Mouse (Mus musculus) lung, adult 2 months (tissue): ENCODE measurements around the gene Serpina1f. TPM values are rescaled to one million over a fixed set of nuclear protein-coding genes. Genes with fewer than 3 reads are reported as not detected.
"Not testable (repeated sequence)": the region's sequence is repeated elsewhere in the genome, so short reads cannot be mapped to it uniquely, and the experiment has no call there.

Experiments used
- DNase-seq: peaks from one replicate; pipeline ENCODE4 v3.0.0; 2022
- H3K4me1 ChIP-seq: fragments of 200-500 bp; 2 replicates; pipeline ENCODE4 v1.6.1; 2011; ENCODE audit warnings: low read length; ENCODE audit not compliant: control insufficient read depth, insufficient read depth
- H3K4me3 ChIP-seq: fragments of 200-500 bp; replicated peaks from 2 replicates; pipeline ENCODE3; 2011; ENCODE audit warnings: low read depth, mild to moderate bottlenecking, control low read depth, low read length; ENCODE audit errors: extremely low read depth
- CTCF ChIP-seq: fragments of 200-500 bp; IDR thresholded peaks from 2 replicates; pipeline ENCODE4 v1.5.1; 2011; ENCODE audit warnings: mild to moderate bottlenecking, low read length, control low read depth; ENCODE audit not compliant: insufficient read depth
- POLR2A ChIP-seq: fragments of 200-500 bp; IDR thresholded peaks from 2 replicates; pipeline ENCODE4 v1.6.1; 2011; ENCODE audit warnings: low read depth, mild to moderate bottlenecking, control low read depth, low read length, borderline replicate concordance; ENCODE audit errors: extremely low read depth
- WGBS: fragments of 180-500 bp; shearing (Covaris S2); methylation state at CpG from one replicate; pipeline ENCODE4 v1.1.7; 2018; 5-methylcytosine and 5-hydroxymethylcytosine counted together
- polyA plus RNA-seq: library from polyadenylated mRNA; depleted of rRNA; stranded (reverse); fragments of >200 nt; gene quantifications from 2 replicates; pipeline ENCODE4 v1.2.3, GENCODE M21; 2012

Serpina1f gene
- polyA plus RNA-seq, 1 experiment, result not detected

DNA sequence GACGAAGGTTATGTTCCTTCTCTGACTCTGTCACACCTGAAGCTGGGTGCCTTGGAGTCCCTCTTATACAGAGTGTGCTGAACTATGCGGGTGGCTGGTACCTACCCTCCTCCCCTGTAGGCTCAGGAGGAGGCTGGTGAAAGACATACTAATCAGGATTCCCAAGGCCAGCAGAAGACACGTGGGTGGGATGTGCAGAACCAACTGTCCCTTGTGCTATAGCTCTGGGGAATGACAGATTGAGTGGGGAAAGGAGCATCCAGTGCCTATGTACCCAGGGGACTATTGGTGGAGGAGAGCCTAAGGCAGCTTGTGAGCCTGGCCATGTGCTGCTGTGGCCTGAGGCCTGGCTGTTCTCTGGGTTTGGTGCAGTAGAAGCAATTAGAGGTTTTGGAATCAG lies 9.3 kb downstream of the Serpina1f start:
- Histone ChIP-seq H3K4me3 (no peak overlapping the region), H3K4me1 (no peaks in the 10 kb centered on the region)
- TF ChIP-seq CTCF (no peak), POLR2A (no peak)
- no peak for DNase-seq
- 63% methylated on average over 3 of the region's 3 CpGs for WGBS

GRCm38 (mm10) chr12:103685386-103685785 lies 9.9 kb downstream of the Serpina1f start:
- TF ChIP-seq POLR2A (no peak), CTCF (no peak)
- DNase-seq, result no peak
- H3K4me3 ChIP-seq, result no peak overlapping the region
- WGBS, result 35% methylated on average over 3 of the region's 3 CpGs
- H3K4me1 ChIP-seq, result no peaks in the 10 kb centered on the region

GRCm38 (mm10) chr12:103683775-103684174 lies 11.6 kb downstream of the Serpina1f start:
- DNase-seq, result no peak
- H3K4me1 ChIP-seq, result no peaks in the 10 kb centered on the region
- H3K4me3 ChIP-seq, result no peak overlapping the region
- no peak for TF ChIP-seq CTCF
- TF ChIP-seq POLR2A, result no peak
- WGBS, result 43% methylated on average over 4 of the region's 4 CpGs

- 59% methylated on average over 2 of the region's 2 CpGs for WGBS
These were observed 13.6 kb downstream of the Serpina1f start for GRCm38 (mm10) chr12:103681739-103682138.

DNA sequence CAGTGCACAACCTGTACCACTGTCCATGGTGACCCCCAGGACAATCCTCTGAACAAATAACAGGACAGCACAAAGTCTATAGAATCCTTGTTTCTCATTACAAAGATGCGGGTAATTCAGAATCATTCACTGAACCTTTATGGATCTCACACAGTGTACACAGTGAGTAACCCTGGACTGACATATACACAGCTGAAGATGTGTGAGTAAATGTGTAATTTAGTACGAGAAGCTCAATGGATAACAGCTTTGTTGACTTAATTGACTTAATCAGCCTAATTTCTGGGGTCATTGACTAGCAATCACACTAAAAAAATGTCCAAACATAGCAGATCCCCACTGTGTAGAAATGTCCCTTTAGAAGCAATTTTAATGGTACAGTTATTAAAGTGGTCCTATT lies 14.2 kb downstream of the Serpina1f start:
- no peak for DNase-seq
- TF ChIP-seq CTCF (no peak), POLR2A (no peak)
- Histone ChIP-seq H3K4me1 (no peaks in the 10 kb centered on the region), H3K4me3 (no peak overlapping the region)
- WGBS, result 71% methylated on average over 2 of the region's 2 CpGs

More at GRCm38 (mm10) chr12:103681739-103682138, 13.6 kb downstream of the Serpina1f start:
- DNase-seq, result no peak
- TF ChIP-seq CTCF (no peak), POLR2A (no peak)
- Histone ChIP-seq H3K4me1 (no peaks in the 10 kb centered on the region), H3K4me3 (no peak overlapping the region)

GRCm38 (mm10) chr12:103679853-103680252 lies 15.5 kb downstream of the Serpina1f start:
- DNase-seq, H3K4me3 ChIP-seq, H3K4me1 ChIP-seq: not testable (repeated sequence)
- 95% methylated on average over 1 of the region's 1 CpGs for WGBS

- H3K4me1 ChIP-seq, result 0 out of 2 replicates have a peak, but pooled peaks cover 2% of the 10 kb centered on the region
- TF ChIP-seq CTCF, result no peak
- no peak for TF ChIP-seq POLR2A
- 81% methylated on average over 1 of the region's 1 CpGs for WGBS
- H3K4me3 ChIP-seq, result no peak within 1 kb of the TSS
- DNase-seq, result no peak
These were observed 19.3 kb downstream of the Serpina1f start, which contains the start of gene Serpina16 for GRCm38 (mm10) chr12:103676039-103676438. Serpina16 (minus strand) TSS chr12:103676139.

DNA sequence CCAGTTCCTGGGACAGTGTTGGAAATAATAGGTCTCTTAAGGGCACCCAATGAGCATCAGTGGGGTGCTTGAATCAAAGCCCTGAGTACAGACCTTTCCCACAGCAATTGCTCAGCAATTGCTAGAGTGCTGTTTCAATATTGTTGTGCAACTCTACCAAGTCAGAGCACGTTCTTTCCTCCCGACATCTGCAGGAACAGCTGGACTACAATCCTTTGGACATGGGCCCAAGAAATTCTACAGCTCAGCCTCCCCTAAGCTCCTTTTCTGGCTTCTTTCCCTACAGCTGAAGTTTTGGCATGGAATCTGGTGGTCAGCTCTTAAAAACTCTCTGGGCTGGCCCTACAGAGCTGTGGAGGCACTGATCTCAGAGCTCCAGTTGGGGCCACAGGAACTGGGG lies 22.1 kb downstream of the Serpina1f start:
- Histone ChIP-seq H3K4me1 (0 out of 2 replicates have a peak, but pooled peaks cover 4% of the 10 kb centered on the region), H3K4me3 (no peak overlapping the region)
- DNase-seq, result peak; percentile 15
- WGBS, result 46% methylated on average over 2 of the region's 2 CpGs
- TF ChIP-seq POLR2A (no peak), CTCF (no peak)

DNA sequence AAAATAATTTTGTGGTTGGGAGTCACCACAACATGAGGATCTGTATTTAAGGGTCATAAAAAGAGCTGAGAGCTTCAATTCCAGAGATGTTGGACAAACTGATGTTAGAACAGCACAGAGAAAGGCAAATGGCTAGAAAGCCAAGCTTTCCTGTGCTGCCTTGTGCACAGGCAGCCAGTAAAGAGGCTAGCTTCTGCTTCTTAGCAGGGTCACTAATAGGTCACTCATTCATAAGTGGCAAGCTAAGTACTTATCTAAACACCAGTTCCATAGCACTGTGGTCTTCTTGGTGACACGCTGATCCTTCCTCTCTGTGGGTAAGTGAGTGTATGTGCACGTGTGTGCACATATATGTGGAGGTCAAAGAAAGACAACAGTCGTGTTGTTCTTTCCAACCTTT lies 23.8 kb downstream of the Serpina1f start:
- TF ChIP-seq POLR2A, result no peak
- TF ChIP-seq CTCF, result no peak
- no peak for DNase-seq
- whole genome bisulfite sequencing, result 54% methylated on average over 3 of the region's 3 CpGs
- H3K4me1 ChIP-seq, result 0 out of 2 replicates have a peak, but pooled peaks cover 4% of the 10 kb centered on the region
- no peak overlapping the region for H3K4me3 ChIP-seq

GRCm38 (mm10) chr12:103670964-103671363 lies 24.4 kb downstream of the Serpina1f start:
- Histone ChIP-seq H3K4me1 (0 out of 2 replicates have a peak, but pooled peaks cover 4% of the 10 kb centered on the region), H3K4me3 (no peak overlapping the region)
- TF ChIP-seq CTCF, result no peak
- no peak for TF ChIP-seq POLR2A
- no peak for DNase-seq
- WGBS, result 36% methylated on average over 2 of the region's 2 CpGs
